Mouse (Mus musculus) spleen, adult 2 months (tissue): ENCODE results near the gene Zfp217. TPM values are rescaled to one million over a fixed set of nuclear protein-coding genes. Genes with fewer than 3 reads are reported as not detected.
A peak's percentile ranks its signal among the peaks of the same experiment; 100 is the strongest.
"Not testable (repeated sequence)": the region's sequence is repeated elsewhere in the genome, so short reads cannot be mapped to it uniquely, and the experiment has no call there.

Experiments used
- DNase-seq, 2 experiments: peaks; one replicate each; pipeline versions ENCODE4 v3.0.0 to v3.0.0-alpha.2; 2012 to 2021; ENCODE audit warnings: low spot score in 2 of 2, low read depth in 1 of 2
- H3K27ac ChIP-seq: fragments of 200-500 bp; 2 replicates; pipeline ENCODE4 v1.5.1; 2012; ENCODE audit warnings: low read length, inconsistent platforms; ENCODE audit not compliant: insufficient read depth
- H3K27me3 ChIP-seq: fragments of 200-500 bp; 2 replicates; pipeline ENCODE4 v1.6.1; 2012; ENCODE audit warnings: mild to moderate bottlenecking, moderate library complexity, low read length, inconsistent platforms; ENCODE audit not compliant: control insufficient read depth, insufficient read depth
- H3K36me3 ChIP-seq: fragments of 200-500 bp; 2 replicates; pipeline ENCODE4 v1.6.1; 2012; ENCODE audit warnings: mild to moderate bottlenecking, low read length, inconsistent platforms; ENCODE audit not compliant: control insufficient read depth, insufficient read depth
- H3K4me1 ChIP-seq: fragments of 200-500 bp; 2 replicates; pipeline ENCODE4 v1.6.1; 2011; ENCODE audit warnings: inconsistent platforms; ENCODE audit not compliant: control insufficient read depth, insufficient read depth, insufficient read length
- H3K4me3 ChIP-seq: fragments of 200-500 bp; 2 replicates; pipeline ENCODE4 v1.5.1; 2011; ENCODE audit warnings: mild to moderate bottlenecking, inconsistent platforms; ENCODE audit not compliant: insufficient read depth, insufficient read length; ENCODE audit errors: extremely low read depth
- CTCF ChIP-seq: fragments of 200-500 bp; IDR thresholded peaks from 2 replicates; pipeline ENCODE4 v1.5.1; 2011; ENCODE audit warnings: mild to moderate bottlenecking, inconsistent platforms; ENCODE audit not compliant: insufficient read depth, insufficient read length, insufficient replicate concordance; ENCODE audit errors: extremely low read depth
- POLR2A ChIP-seq: fragments of 200-500 bp; IDR thresholded peaks from 2 replicates; pipeline ENCODE4 v1.6.1; 2011; ENCODE audit warnings: low read depth, low read length, inconsistent platforms
- WGBS: fragments of 180-500 bp; shearing (Covaris S2); methylation state at CpG from one replicate; pipeline ENCODE4 v1.1.7; 2018; 5-methylcytosine and 5-hydroxymethylcytosine counted together
- polyA plus RNA-seq: library from polyadenylated mRNA; depleted of rRNA; stranded (reverse); fragments of >200 nt; gene quantifications from 2 replicates; pipeline ENCODE4 v1.2.3, GENCODE M21; 2012

The Zfp217 gene
- polyA plus RNA-seq, 1 experiment, result 20.6 TPM

DNA sequence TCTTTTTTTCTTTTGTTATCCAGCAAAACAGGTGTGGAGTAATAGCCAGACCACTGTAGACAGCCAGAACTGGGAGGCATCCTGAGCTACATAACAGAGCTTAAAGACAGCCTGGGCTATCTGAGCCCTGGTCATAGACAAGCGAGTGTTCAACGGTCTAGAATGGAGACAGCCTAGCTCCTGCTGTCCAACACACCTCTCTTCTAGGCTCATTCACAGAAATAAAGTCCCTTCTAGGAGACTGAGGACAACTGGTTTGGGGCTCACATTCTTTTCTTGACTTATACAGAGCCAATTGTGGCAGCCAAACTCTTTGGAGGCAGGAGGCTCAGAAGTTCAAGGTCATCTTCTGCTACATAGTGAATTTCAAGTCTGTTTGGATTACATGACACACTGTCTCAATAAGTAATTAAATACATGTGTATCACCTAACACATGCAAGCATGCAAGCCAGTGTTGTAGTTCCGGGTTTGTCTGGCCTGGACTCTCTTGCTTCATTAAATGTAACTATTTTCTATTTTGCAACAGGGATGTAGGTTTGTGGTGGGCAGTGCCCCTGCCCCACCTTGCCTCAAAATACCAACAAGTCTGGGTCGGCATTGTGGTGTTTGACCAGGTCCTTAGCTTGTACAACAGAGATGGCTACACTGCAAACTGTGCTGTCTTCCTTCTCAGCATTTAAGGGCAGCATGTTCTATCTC is 37.4 kb upstream of the Zfp217 start:
- WGBS, result 54% methylated on average over 4 of the region's 4 CpGs
- Histone ChIP-seq H3K36me3 (no peaks in the 10 kb centered on the region), H3K4me3 (peak overlapping the region; percentile 92; the same call in 1 of the 2 replicates), H3K27me3 (no peaks in the 10 kb centered on the region), H3K27ac (peak overlapping the region; percentile 56), H3K4me1 (peaks cover 11% of the 10 kb centered on the region; the same call in 1 of the 2 replicates)
- DNase-seq, result no peak
- TF ChIP-seq POLR2A (no peak), CTCF (no peak)

DNA sequence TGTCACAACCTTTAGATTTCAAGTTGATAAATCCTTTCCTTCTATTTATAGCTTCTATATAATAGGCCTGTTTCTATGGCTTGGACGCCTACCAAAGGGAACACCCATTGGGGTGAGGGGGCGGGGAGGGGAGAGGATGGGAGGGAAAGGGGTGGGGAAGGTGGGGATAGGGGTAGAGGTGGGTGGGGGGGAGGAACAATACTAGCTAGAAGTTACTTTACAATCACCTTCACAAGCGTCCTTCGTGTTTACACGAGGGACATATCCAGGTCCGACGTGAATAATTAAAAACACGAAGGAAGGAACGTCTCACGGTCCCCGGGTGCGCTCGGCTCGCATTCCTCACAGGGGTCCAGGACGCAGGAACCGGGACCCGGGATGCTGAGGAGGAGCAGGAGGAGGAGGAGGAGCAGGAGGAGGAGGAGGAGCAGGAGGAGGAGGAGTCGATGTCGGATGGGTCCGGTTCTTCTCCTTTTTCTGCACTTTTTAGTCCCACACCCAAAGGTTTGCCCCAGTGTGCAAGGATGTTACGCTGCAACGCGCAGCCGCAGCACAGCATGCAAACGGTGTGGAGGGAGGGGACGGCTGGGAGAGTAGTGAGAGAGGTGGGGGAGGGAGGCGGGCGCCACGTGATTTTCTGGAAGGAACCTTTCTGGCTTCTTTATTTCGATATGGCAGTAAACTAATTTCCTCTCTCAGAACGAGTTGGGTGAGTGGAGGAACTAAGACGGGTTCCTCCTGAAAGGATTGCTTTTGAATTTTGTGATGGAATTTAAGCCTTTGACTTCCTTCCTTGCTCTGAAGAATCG is 36.5 kb upstream of the Zfp217 start:
- WGBS, result 2% methylated on average over 33 of the region's 33 CpGs
- peak; percentile 77 to 87 for DNase-seq

DNA sequence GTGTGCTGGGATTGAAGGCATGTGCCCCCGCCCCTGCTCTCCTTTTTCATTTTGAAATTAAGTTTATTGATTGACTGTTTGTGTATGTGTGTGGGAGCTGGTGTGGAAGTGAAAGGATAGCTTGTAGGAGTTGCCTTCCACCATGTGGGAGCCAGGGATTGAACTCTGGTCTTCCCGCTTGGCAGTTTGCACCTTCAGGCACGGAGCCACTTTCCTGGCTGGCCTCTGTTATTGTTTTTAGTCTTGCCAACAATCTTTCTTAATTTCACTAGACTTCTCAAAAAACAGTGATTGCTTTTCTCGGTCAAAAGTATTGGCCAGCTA is 35.9 kb upstream of the Zfp217 start:
- Histone ChIP-seq H3K27ac (peak overlapping the region; percentile 75), H3K36me3 (no peaks in the 10 kb centered on the region), H3K4me3 (peak overlapping the region; percentile 37; the same call in 1 of the 2 replicates), H3K4me1 (peaks cover 11% of the 10 kb centered on the region; the same call in 1 of the 2 replicates), H3K27me3 (no peaks in the 10 kb centered on the region)
- no peak for DNase-seq
- WGBS, result 68% methylated on average over 4 of the region's 4 CpGs
- TF ChIP-seq POLR2A (no peak), CTCF (no peak)

More for the DNA sequence above, 36.5 kb upstream of the Zfp217 start:
- no peak for TF ChIP-seq CTCF
- TF ChIP-seq POLR2A, result peak; percentile 40
- Histone ChIP-seq H3K36me3 (no peaks in the 10 kb centered on the region), H3K4me3 (peak overlapping the region; percentile 92), H3K27me3 (no peaks in the 10 kb centered on the region), H3K4me1 (peaks cover 11% of the 10 kb centered on the region; the same call in 1 of the 2 replicates), H3K27ac (peak overlapping the region; percentile 98)

DNA sequence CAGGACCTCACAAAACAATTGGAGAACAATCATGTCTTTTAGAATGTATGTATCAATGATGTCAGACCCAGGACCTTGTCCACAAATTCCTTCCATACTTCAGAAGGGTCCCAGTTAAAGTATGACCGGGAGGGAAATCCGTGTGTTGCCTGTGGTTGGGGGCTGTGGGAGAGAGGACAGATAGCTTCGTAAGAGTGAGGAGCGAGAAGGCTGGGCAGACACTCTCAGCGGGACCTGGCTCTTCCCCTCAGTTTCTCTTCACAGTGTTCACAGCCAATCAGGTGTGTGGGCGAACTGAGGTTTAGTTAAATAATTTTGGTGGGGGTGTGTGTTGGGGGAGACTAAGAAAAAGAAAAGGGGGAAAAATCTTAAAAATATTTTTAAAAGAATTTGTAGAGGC is 34.0 kb upstream of the Zfp217 start:
- Histone ChIP-seq H3K27me3 (no peaks in the 10 kb centered on the region), H3K4me3 (no peak overlapping the region), H3K36me3 (no peaks in the 10 kb centered on the region), H3K27ac (no peak overlapping the region), H3K4me1 (peaks cover 11% of the 10 kb centered on the region; the same call in 1 of the 2 replicates)
- 93% methylated on average over 6 of the region's 6 CpGs for WGBS
- no peak for DNase-seq
- TF ChIP-seq CTCF, result no peak

DNA sequence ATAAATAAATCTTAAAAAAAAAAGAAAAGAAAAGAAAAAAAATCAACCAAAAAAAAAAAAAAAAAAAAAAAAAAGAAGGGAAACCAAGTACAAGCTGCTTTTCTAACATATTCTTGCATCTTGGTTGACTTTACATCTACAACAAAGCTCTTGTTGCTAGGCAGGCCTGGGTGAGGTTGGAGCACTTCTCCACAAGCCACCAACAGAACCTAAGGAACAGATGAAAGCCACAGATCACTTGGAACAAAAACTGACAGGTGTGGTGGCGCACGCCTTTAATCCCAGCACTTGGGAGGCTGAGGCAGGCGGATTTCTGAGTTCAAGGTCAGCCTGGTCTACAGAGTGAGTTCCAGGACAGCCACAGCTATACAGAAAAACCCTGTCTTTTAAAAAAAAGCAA is 32.9 kb upstream of the Zfp217 start:
- peaks cover 14% of the 10 kb centered on the region for H3K4me1 ChIP-seq
- WGBS, result 96% methylated on average over 3 of the region's 3 CpGs
- H3K27me3 ChIP-seq, H3K36me3 ChIP-seq, H3K27ac ChIP-seq, H3K4me3 ChIP-seq, DNase-seq: not testable (repeated sequence)

DNA sequence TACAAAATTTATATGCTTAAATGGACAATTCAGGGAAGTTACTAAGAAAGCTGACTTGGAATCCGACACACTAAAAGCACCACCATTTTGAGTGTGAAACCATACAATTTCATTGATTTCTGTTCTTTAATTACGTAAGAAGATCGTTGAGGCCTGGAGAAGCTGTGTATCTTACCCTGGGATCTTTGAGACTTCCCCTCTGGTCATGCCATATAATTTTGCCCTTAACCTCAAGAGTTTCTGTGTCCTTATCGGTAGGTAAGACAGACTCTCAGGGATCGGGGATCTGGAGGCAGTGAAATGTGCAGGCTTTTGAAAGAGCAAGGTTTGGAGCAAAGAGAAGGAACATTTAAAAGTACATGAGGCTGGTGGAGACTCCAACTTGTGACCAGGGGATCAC is 31.4 kb upstream of the Zfp217 start:
- WGBS, result 71% methylated on average over 5 of the region's 5 CpGs
- no peak overlapping the region for H3K27ac ChIP-seq

DNA sequence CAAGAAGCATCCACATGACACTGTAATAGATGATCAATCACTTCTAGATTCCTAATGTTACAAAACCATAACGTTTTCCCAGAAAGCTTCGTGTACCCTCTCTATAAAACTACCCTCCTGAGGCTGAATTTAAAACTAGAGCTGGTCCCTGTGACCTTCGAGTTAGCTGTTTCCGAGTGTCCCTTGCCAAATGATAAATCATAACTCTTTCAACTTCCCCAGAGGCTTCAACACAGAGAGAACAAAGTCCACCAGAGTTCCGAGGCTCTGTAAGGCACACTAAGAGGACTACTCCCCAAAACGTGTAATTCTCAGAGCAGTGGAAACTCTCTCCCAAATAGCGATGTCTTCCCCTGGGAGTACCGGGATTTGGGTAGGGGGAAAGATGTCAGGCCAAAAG is 29.4 kb upstream of the Zfp217 start:
- H3K27ac ChIP-seq, result no peak overlapping the region
- DNase-seq, result no peak

More for the DNA sequence above, 31.4 kb upstream of the Zfp217 start:
- no peak overlapping the region for H3K4me3 ChIP-seq
- H3K27me3 ChIP-seq, result no peaks in the 10 kb centered on the region
- DNase-seq, result no peak
- TF ChIP-seq CTCF (no peak), POLR2A (no peak)
- no peaks in the 10 kb centered on the region for H3K36me3 ChIP-seq
- peaks cover 20% of the 10 kb centered on the region for H3K4me1 ChIP-seq

More for the DNA sequence above, 29.4 kb upstream of the Zfp217 start:
- no peaks in the 10 kb centered on the region for H3K36me3 ChIP-seq
- no peaks in the 10 kb centered on the region for H3K27me3 ChIP-seq
- WGBS, result 52% methylated on average over 8 of the region's 8 CpGs
- no peak overlapping the region for H3K4me3 ChIP-seq
- no peak for TF ChIP-seq CTCF
- TF ChIP-seq POLR2A, result no peak
- peaks cover 17% of the 10 kb centered on the region for H3K4me1 ChIP-seq
